Mouse (Mus musculus): ENCODE measurements around the gene Cep97. TPM values are rescaled to one million over a fixed set of nuclear protein-coding genes. Genes with fewer than 3 reads are reported as not detected.
"Not testable (repeated sequence)": the region's sequence is repeated elsewhere in the genome, so short reads cannot be mapped to it uniquely, and the experiment has no call there.

Gene Cep97
- total RNA-seq (2021): 10 to 100 TPM; 10.8 to 13.0 TPM
- long read RNA-seq, experiment 1, full-length matches to known transcripts: 4 of 6 reads
- long read RNA-seq, experiment 1, partial matches to known transcripts: 1 of 6 reads
- long read RNA-seq, experiment 1, other reads (novel, unspliced or antisense): 1 of 6 reads
- long read RNA-seq, experiment 2, full-length matches to known transcripts: 7 of 8 reads
- long read RNA-seq, experiment 2, partial matches to known transcripts: 1 of 8 reads
- long read RNA-seq, experiment 2, other reads (novel, unspliced or antisense): 0 of 8 reads

DNA sequence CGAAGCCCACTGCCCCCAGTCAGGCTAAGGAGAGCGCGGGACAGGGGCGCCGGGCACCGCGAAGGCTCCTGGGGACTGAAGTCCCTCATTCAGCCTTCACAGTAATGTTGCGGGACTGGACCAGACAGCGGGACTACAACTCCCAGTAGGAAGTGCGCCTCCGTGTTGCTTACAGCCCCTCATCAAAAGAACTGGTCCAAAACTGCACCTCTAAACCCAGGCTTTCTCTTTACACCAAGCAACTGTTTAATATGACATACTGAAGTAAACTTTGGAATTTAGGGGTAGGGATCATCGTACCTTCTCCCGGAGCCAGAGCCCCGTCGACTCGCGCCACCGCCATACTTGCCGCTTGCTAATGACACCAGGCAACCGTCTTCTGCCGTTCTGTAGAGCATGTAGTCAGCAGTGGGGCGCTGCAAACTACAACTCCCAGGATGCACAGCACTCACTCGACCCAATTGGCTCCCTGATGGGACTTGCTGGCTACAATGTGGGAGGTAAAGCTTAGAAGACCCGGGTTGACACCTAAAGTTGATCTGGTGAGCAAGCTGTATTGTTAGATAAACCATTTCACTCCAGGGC lies at the start of gene Cep97:
Gene Cep97 (minus strand): TSS at position 403 of the 585 bp plus-strand sequence.
- DNase-seq (ENCODE audit: low spot score in 2 of 2): peak; percentile 48 to 73

GRCm38 (mm10) chr16:55974903-55975285 lies 40.2 kb upstream of the Cep97 start:
- peak in 1 of 2 experiments; percentile 15 for DNase-seq (ENCODE audit: low spot score in 2 of 2)

DNA sequence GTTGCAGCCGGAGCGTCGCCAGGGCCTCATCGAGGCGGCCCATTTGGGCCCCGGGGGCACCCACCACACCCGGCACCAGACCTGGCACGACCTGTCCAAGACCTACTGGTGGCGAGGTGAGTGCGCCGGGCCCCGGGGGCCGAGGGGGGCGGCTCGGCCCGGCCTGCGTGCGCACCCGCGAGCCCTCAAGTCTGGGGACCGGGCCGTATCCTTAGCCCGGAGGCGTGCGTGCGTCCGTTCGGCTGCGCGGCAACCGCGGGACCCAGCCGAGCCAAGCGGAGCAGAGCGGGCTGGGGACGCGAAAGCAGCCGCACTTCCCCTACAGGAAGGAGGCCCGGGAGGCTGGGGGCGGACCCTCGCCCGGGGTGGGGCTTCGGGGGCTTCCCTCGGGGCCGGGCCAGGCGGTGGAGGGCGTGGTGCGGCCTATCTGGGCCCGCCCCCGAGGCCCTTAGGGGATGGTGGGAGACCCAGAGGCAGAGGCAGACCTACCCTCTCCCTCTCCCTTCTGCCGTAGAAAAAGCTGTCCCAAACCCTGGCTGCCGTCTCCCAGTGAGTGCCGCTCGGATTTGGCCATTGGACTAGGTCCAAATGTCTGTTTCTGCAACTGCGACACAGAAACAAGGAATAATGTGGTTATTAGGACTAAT lies 39.7 kb upstream of the Cep97 start:
- peak; percentile 83 to 89 for DNase-seq (ENCODE audit: low spot score in 2 of 2)

DNA sequence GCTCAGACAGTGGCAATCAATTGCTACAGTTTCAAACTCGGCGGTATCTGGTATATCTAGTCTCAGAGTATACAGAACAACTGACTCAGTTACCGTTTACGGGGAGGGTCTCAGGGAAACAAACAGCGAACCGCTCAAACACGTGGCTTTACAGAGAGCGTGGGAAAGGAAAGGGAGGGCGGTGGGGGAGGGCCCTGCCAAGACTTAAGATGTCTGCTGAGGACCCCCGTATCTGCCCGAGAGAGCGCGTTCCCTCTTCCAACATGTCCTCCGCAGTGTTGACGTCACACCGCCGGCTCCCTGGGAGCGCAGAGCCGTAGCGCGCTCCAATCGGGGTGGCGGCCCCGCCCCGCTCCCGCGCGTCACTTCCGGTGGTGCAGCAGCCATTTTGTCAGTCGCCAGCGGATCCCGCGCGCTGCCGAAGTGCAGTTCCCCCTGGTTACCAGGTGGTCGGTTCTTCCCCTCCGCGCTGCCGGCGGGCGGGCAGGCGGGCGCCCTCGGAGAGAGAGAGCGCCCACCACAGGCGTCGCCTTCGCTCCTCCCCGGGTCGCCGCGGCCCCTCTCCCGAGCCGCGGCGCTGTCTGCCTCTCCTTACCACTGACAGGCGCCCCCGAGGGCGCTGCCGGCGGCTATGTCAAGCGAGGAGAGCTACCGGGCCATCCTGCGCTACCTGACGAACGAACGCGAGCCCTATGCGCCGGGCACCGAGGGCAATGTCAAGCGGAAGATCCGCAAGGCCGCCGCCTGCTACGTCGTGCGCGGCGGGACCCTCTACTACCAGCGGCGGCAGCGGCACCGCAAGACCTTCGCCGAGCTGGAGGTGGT lies 39.0 kb upstream of the Cep97 start, which contains the start of gene Zbtb11:
Gene Zbtb11 (plus strand): TSS at position 453 of the 825 bp plus-strand sequence.
- DNase-seq (ENCODE audit: low spot score in 2 of 2): peak; percentile 98 to 99

DNA sequence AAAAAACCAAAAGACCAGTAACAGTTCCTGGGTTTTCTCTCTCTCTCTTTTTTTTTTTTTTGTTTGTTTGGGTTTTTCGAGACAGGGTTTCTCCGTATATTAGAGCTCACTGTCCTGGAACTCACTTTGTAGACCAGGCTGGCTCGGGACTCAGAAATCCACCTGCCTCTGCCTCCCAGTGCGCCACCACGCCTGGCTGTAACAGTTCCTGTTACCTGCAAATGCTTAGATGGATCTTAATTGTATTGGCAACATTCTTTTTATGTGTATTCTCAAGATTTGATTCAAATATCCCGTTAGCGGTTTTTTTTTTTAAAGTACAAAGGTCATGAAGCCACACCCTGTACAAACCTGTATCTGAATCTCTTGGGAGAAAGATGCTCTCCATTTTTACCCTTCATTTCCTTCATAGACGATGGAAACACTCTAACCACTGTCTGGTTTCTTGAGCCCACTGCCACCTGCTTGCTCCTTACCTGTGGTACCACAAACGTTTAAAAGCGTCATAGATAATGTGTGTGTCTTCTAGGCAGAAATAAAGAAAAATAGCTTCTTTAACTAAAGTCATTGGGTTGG lies 38.1 kb upstream of the Cep97 start:
- no peak for DNase-seq (ENCODE audit: low spot score in 2 of 2)

DNA sequence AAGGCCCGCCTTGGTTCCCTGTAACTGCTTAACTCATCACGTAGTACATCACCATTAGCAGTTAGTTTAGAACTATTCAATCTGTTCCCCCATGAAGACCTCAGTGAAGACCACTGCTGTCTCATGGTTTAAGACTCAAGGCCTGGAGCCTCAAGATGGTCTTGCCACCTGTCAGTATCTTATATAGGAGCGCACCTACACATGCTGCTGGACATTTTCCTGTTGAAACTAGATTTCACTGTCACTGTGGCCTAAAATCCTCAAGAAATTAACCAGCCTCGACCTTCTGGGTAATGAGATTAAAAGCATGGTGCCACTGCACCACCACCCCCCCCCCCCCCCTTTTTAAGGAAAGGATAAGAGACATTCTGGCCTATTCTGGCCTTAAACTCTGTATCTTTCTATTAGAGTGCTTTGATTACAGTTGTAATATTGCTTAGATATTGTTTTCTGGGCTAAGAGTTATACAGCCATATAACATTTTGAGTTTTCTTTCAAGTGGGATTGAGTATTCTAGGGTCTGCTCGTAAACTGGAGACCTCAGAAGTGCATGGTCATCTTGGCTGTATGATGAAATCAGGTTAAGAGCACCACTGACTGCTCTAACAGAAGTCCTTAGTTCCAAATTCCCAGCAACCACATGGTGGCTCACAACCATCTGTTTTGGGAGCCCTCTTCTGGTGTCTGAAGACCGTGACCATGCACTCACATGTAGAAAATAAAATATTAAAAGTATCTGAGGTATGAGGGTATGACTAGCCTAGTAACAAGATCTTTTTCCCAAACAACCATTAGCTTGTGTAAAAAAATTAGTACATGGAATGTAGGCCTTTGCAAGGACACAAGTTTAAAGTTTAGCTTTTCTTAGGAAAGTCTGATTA lies 37.3 kb upstream of the Cep97 start:
- DNase-seq (ENCODE audit: low spot score in 2 of 2): no peak

DNA sequence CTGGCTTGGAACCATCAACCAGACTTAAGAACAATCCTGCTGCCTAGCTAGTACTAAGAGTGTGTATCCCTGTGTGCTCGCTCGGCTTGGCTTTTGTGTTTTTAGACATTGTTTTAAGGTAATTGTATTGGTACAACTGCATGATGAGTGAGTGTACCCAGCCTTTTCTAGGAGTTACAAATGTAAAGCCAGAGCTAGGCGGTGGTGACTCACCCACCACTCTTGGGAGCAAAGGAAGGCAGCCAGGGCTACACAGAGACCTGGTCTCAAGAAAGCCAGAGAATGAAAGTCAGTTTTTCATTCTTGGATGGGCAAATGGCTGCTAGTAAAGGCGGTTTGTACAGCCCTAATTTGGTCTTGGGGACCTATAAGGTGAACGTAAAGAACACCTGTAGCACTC lies 35.8 kb upstream of the Cep97 start:
- DNase-seq (ENCODE audit: low spot score in 2 of 2): no peak

- DNase-seq (ENCODE audit: low spot score in 2 of 2): no peak
These were observed 34.5 kb upstream of the Cep97 start for GRCm38 (mm10) chr16:55969147-55969546.

DNA sequence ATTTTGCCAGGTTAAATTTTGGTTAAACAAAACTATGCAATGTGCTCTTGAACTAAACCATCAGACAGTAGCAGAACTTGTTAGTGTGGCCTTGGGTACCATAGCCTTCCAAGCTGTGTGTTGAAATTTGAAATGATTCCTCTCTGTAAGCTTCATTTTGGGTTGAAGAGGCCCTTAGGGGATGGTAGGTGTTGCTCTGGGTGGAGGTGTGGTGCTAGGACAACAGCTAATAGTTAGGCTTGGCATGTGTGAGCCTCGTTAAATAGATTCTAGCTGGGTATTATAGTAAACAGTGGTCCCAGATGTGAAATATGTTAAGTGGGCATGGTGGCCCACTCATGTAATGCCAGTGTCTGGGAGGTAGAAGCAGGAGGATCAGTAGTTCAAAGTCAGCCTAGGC lies 32.6 kb upstream of the Cep97 start:
- DNase-seq (ENCODE audit: low spot score in 2 of 2): no peak

GRCm38 (mm10) chr16:55966212-55966871 lies 31.7 kb upstream of the Cep97 start, which contains the start of gene Rpl24:
Gene Rpl24 (plus strand): TSS chr16:55966275.
- DNase-seq (ENCODE audit: low spot score in 2 of 2): peak; percentile 85 to 86

- no peak for DNase-seq (ENCODE audit: low spot score in 2 of 2)
These were observed 29.7 kb upstream of the Cep97 start for GRCm38 (mm10) chr16:55964126-55964949.

GRCm38 (mm10) chr16:55963068-55963467 lies 28.4 kb upstream of the Cep97 start:
- not testable (repeated sequence) for DNase-seq (ENCODE audit: low spot score in 2 of 2)

DNA sequence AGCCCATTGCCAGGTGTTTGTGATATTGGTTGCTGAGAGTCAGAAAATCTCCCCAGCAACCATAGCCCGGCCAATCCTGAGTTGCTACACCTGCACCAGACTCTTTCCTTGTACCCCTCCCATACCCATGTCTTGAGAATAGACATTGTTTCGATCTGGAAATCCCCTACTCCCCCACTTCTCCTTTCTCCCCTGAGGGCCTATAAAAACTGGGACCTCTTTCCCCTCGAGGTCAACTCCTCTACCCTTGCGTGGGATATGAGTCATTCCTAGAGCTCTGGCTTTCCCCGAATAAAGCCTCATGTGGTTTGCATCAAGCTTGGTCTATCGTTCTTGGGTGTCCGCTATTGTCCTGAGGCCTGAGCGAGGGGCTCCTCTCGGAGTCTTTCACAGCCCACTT lies 19.5 kb upstream of the Cep97 start:
- DNase-seq (ENCODE audit: low spot score in 2 of 2): not testable (repeated sequence)

DNA sequence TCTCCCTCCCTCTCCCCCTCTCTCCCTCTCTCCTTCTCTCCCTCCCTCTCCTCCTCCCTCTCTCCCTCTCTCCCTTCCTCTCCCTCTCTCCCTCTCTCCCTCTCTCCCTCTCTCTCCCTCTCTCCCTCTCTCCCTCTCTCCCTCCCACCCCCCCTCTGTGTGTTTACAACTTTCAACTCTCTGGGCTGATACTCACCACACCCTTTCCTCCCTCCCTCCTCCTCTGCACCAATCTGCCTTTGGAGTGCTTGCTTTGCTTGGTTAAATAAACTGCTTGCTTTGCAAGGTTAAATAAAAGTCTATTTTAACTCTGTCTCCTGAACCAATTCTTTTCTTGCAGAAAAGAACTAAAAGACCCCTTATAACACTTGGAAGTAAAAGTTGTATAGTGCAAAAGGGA lies 18.1 kb upstream of the Cep97 start:
- no peak for DNase-seq (ENCODE audit: low spot score in 2 of 2)

DNA sequence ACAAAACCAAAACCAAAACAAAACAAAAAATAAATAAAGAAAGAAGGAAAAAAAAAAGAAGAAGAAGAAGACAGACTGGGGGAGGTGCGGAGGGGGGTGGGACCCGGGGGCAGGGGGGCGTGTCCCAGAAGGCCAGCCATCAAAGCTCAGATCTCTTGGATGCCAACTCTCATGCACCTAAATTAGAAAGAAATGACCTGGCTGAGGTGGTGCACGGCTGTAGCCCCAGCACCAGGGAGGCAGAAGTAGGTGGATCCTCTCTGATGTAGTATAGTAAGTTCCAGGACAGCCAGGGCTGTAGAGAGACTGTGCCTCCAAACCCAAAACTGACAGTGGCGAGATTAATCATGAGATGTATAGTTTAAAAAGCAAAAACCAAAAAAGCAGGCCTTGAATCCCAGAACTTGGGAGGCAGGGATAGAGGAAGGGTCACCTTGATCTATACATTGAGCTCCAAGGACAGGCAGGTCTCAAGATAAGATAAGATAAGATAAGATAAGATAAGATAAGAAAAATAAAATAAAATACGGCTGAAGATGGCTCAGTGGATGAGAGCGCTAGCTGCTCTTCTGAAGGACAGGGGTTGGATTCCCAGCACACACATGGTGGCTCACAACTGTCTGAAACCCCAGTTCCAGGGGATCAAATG lies 17.1 kb upstream of the Cep97 start:
- no peak for DNase-seq (ENCODE audit: low spot score in 2 of 2)

GRCm38 (mm10) chr16:55950946-55951678 lies 16.5 kb upstream of the Cep97 start:
- peak in 1 of 2 experiments; percentile 48 for DNase-seq (ENCODE audit: low spot score in 2 of 2)

- DNase-seq (ENCODE audit: low spot score in 2 of 2): no peak
These were observed 15.8 kb upstream of the Cep97 start for GRCm38 (mm10) chr16:55950462-55950861.
